Mouse (Mus musculus) heart, postnatal 0 days (tissue): ENCODE results near the gene Il17rb. TPM values are rescaled to one million over a fixed set of nuclear protein-coding genes. Genes with fewer than 3 reads are reported as not detected.
A peak's percentile ranks its signal among the peaks of the same experiment; 100 is the strongest.

Experiments
- ATAC-seq: fragments of 200-750 bp; cut with Nextera tagmentation; 2 replicates; pipeline ENCODE4 v1.8.0; 2017; ENCODE audit warnings: low read depth, moderate number of reproducible peaks, moderate library complexity; ENCODE audit not compliant: insufficient read depth
- DNase-seq: peaks from one replicate; pipeline ENCODE4 v3.0.0-alpha.2; 2016; ENCODE audit warnings: low spot score
- H3K27ac ChIP-seq: fragments of 300-500 bp; sonication (generic); 2 replicates; pipeline ENCODE4 v1.5.1; 2014; ENCODE audit warnings: low read depth, mild to moderate bottlenecking
- H3K27me3 ChIP-seq: fragments of 300-500 bp; sonication (generic); 2 replicates; pipeline ENCODE4 v1.6.1; 2014; ENCODE audit warnings: low read length, mixed read lengths; ENCODE audit not compliant: control insufficient read depth, insufficient read depth
- H3K36me3 ChIP-seq: fragments of 300-500 bp; sonication (generic); replicated peaks from 2 replicates; pipeline ENCODE4 v1.6.1; 2014; ENCODE audit warnings: low read length, mixed read lengths; ENCODE audit not compliant: control insufficient read depth, insufficient read depth
- H3K4me1 ChIP-seq: fragments of 300-500 bp; sonication (generic); 2 replicates; pipeline ENCODE4 v1.6.1; 2014; ENCODE audit warnings: antibody characterized with exemption; ENCODE audit not compliant: control insufficient read depth, insufficient read depth
- H3K4me2 ChIP-seq: fragments of 300-500 bp; sonication (generic); 2 replicates; pipeline ENCODE4 v1.6.1; 2014; ENCODE audit warnings: low read depth, mild to moderate bottlenecking, low read length, moderate library complexity
- H3K4me3 ChIP-seq: fragments of 300-500 bp; sonication (generic); 2 replicates; pipeline ENCODE4 v1.5.1; 2014; ENCODE audit warnings: low read depth, low read length
- H3K9ac ChIP-seq: fragments of 300-500 bp; sonication (generic); replicated peaks from 2 replicates; pipeline ENCODE4 v1.6.1; 2014; ENCODE audit warnings: low read depth, low read length, mixed read lengths
- H3K9me3 ChIP-seq: fragments of 300-500 bp; sonication (generic); replicated peaks from 2 replicates; pipeline ENCODE4 v1.6.1; 2016; ENCODE audit warnings: low read length; ENCODE audit not compliant: control insufficient read depth
- CTCF ChIP-seq: IDR thresholded peaks from 2 replicates; pipeline ENCODE4 v1.5.1; 2016; ENCODE audit warnings: antibody characterized with exemption, control low read depth, low read depth
- EP300 ChIP-seq: IDR thresholded peaks from 2 replicates; pipeline ENCODE4 v1.6.1; 2016; ENCODE audit warnings: antibody characterized with exemption, low read depth
- WGBS: fragments of 180-500 bp; shearing (Covaris S2); extraction: QIAGEN DNeasy Blood & Tissue Kit; methylation state at CpG from one replicate; pipeline ENCODE4 v1.1.7; 2014; 5-methylcytosine and 5-hydroxymethylcytosine counted together
- polyA plus RNA-seq: library from polyadenylated mRNA; unstranded; fragments of >200 nt; fragmentation: Nextera tagmentation; extraction: Ambion mirVana; gene quantifications from 2 replicates; pipeline ENCODE4 v1.2.1, GENCODE M21; 2015
- total RNA-seq: library from RNA; depleted of rRNA; stranded (reverse); fragments of >200 nt; gene quantifications from 2 replicates; pipeline ENCODE4 v1.2.3, GENCODE M21; 2014; ENCODE audit warnings: low replicate concordance

Il17rb gene
- total and polyA plus RNA-seq, 2 experiments from 2014 or later: 0.22 TPM; not detected in 1

DNA sequence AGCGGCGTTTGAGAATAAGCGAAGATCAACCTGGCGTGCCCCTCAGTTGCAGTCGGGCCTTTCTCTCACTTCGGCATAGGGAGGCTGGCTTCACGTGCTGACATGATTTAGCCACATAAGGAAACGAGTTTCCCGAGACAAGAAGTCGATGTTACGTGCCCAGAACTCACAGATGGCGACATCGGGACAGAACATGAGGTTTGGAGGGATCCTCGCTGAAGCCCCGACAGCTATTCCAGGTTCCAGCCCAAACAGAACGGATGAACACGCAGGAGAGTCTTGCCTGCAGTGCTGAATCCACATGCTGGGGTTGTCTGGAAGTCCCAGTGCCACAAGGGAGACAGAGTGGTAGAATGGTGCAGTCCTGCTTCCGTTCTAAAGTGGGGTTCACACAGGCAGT lies 29.7 kb upstream of the Il17rb start:
- 88% methylated on average over 18 of the region's 18 CpGs for WGBS
- H3K36me3 ChIP-seq: no peaks in the 10 kb centered on the region
- ATAC-seq: no peak
- TF ChIP-seq EP300 (no peak), CTCF (no peak)
- H3K27me3 ChIP-seq: 0 out of 2 replicates have a peak, but pooled peaks cover 3% of the 10 kb centered on the region
- no peak overlapping the region for H3K9ac ChIP-seq
- H3K4me3 ChIP-seq: no peak overlapping the region
- no peaks in the 10 kb centered on the region for H3K4me1 ChIP-seq
- DNase-seq: no peak
- no peak overlapping the region for H3K4me2 ChIP-seq
- H3K27ac ChIP-seq: no peak overlapping the region
- H3K9me3 ChIP-seq: no peaks in the 10 kb centered on the region

DNA sequence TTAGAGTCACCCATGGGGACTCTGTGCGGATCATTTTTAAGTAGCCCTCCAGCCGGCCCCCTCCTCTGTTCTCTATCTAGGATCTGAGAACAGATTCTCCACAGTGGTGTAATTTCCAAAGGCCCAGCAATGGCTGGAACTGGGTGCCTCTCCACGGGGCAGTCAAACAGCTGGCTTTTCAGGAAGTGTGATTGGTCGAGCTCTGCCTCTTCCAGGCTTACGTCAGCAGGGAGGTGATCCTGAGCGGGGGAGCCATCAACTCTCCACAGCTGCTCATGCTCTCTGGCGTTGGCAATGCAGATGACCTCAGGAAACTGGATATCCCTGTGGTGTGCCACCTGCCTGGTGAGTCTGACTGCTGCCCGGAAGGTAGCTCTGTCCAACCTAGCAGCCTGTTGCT lies 24.7 kb upstream of the Il17rb start:
- TF ChIP-seq CTCF (no peak), EP300 (no peak)
- no peaks in the 10 kb centered on the region for H3K36me3 ChIP-seq
- no peak overlapping the region for H3K4me3 ChIP-seq
- H3K9me3 ChIP-seq: no peaks in the 10 kb centered on the region
- DNase-seq (no peak), ATAC-seq (no peak)
- H3K4me1 ChIP-seq: no peaks in the 10 kb centered on the region
- WGBS: 60% methylated on average over 8 of the region's 8 CpGs
- 0 out of 2 replicates have a peak, but pooled peaks cover 3% of the 10 kb centered on the region for H3K27me3 ChIP-seq
- no peak overlapping the region for H3K9ac ChIP-seq
- no peak overlapping the region for H3K27ac ChIP-seq
- no peak overlapping the region for H3K4me2 ChIP-seq

DNA sequence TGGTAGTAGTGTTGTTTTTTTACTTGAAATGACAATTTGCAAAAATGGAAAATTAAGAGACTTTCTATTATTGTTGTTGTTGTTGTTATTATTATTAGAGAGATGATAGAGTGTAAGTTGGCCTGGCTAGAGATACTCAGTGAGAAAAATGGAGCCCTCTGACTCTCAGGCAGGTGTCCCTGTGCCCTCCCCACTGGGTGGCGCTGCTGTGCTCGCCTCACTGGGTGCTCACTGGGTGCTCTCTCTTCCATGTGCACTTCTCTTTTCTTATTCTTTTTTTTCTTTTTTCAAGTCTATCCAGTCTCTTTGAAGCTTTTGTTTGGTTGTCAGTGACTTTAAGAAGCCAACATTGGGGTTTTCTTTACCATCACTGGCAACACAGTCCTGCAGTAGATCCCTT lies 18.7 kb upstream of the Il17rb start:
- no peaks in the 10 kb centered on the region for H3K27me3 ChIP-seq
- 26% methylated on average over 2 of the region's 2 CpGs for WGBS
- ATAC-seq (no peak), DNase-seq (no peak)
- no peaks in the 10 kb centered on the region for H3K9me3 ChIP-seq
- no peak overlapping the region for H3K4me3 ChIP-seq
- H3K27ac ChIP-seq: no peak overlapping the region
- TF ChIP-seq EP300 (no peak), CTCF (peak; percentile 28)
- H3K4me2 ChIP-seq: no peak overlapping the region
- H3K4me1 ChIP-seq: no peaks in the 10 kb centered on the region
- H3K9ac ChIP-seq: no peak overlapping the region
- H3K36me3 ChIP-seq: no peaks in the 10 kb centered on the region

DNA sequence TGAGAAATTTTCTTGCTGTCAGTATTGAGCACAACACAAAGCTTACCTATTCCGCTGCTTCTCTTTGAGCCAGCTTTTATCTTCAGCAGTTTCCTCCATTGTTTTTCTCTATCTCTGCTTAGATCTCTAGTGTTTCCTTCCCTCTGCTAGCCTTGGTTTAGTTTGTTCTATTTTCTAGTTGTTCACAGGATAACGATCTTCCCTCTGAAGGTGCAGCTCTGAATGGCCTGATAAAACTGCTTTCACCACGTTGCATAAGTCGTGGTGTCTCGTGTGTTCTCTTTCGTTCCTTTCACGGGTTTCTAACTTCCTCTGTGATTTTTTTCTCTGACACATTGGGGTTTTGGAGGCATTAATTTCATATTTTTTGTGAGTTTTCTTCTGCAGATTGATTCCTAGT lies 15.7 kb upstream of the Il17rb start:
- no peaks in the 10 kb centered on the region for H3K4me1 ChIP-seq
- ATAC-seq: no peak
- 46% methylated on average over 7 of the region's 7 CpGs for WGBS

DNA sequence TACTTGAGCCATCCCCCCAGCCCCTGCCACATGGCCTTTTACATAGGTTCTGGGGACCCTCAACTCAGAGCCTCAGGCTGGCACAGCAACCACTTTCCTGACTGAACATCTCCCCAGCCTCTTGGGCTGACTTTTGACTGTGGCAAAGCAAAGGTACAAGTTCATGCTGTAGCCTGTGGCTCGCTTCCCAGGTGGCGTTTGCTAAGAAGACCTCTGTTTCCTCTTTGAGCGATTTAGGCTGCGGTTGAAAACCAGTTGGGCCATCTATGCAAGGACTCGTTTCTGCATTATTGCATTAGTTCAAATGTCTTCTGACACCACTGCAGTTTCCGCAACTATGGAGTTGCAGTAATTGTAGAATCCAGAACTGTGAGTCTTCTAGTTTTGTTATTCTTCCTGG lies 13.8 kb upstream of the Il17rb start:
- no peak overlapping the region for H3K4me2 ChIP-seq
- H3K9ac ChIP-seq: no peak overlapping the region
- no peak for DNase-seq
- no peak overlapping the region for H3K4me3 ChIP-seq
- WGBS: 85% methylated on average over 6 of the region's 6 CpGs
- H3K27ac ChIP-seq: no peak overlapping the region
- TF ChIP-seq EP300: no peak
- TF ChIP-seq CTCF: no peak
- no peak for ATAC-seq
- H3K9me3 ChIP-seq: no peaks in the 10 kb centered on the region
- no peaks in the 10 kb centered on the region for H3K36me3 ChIP-seq
- H3K27me3 ChIP-seq: no peaks in the 10 kb centered on the region
- H3K4me1 ChIP-seq: no peaks in the 10 kb centered on the region

More for the DNA sequence above, 15.7 kb upstream of the Il17rb start:
- TF ChIP-seq CTCF: no peak
- no peak for TF ChIP-seq EP300
- H3K9ac ChIP-seq: no peak overlapping the region
- H3K27ac ChIP-seq: no peak overlapping the region; the same call in 1 of the 2 replicates
- no peaks in the 10 kb centered on the region for H3K36me3 ChIP-seq
- H3K27me3 ChIP-seq: no peaks in the 10 kb centered on the region
- DNase-seq: no peak
- H3K9me3 ChIP-seq: no peaks in the 10 kb centered on the region
- no peak overlapping the region for H3K4me2 ChIP-seq
- H3K4me3 ChIP-seq: no peak overlapping the region

DNA sequence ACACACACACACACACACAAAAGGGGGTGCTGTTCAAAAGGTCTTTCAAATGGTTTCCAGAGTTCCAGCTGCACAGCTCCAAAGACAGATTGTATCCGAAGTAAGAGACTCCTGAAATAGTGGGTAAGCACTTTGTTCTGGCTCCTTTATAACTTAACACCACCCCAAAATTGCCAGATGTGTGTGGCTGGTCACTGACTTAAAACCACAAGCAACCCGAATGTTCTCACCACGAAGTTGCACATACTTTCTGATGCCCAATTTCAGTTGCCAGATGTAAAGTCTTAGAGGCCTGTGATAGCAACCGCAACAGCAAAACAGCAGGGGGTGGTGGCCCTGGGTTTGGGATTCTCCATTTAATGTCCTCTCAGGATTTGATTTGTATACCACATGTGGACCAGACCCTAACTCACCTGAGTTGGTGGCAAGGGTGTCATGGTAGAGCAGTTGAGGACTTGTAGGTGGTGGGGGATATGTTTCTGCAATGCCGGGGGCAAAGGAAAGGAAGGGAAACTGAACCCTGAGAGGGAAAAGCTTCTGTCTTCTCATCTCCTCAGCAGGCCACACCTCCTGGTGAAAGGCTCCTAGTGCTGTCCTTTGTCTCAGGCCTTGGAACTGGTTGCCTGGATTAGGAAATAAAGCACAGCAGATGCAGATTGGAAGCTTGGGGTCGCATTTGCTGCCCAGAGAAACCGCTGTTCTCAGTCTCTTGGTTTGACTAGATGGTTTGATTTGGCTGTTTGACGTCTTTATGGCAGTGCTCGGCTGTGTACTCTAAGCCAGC lies 11.3 kb upstream of the Il17rb start:
- Histone ChIP-seq H3K4me1 (no peaks in the 10 kb centered on the region), H3K9me3 (no peaks in the 10 kb centered on the region), H3K4me2 (no peak overlapping the region), H3K9ac (no peak overlapping the region), H3K4me3 (no peak overlapping the region), H3K36me3 (no peaks in the 10 kb centered on the region), H3K27ac (no peak overlapping the region), H3K27me3 (no peaks in the 10 kb centered on the region)
- ATAC-seq (no peak), DNase-seq (no peak)
- TF ChIP-seq CTCF: no peak
- no peak for TF ChIP-seq EP300
- 63% methylated on average over 9 of the region's 9 CpGs for WGBS
